Mouse (Mus musculus) hindbrain, postnatal 0 days (tissue): ENCODE measurements around the gene Rnf220. TPM values are rescaled to one million over a fixed set of nuclear protein-coding genes. Genes with fewer than 3 reads are reported as not detected.

Source experiments
- ATAC-seq: fragments of 200-750 bp; cut with Nextera tagmentation; 2 replicates; pipeline ENCODE4 v1.8.0; 2017; ENCODE audit warnings: mild to moderate bottlenecking, moderate TSS enrichment, moderate library complexity
- DNase-seq: peaks from one replicate; pipeline ENCODE4 v3.0.0-alpha.2; 2015; ENCODE audit warnings: low spot score
- H3K27ac ChIP-seq: fragments of 300-500 bp; sonication (generic); 2 replicates; pipeline ENCODE4 v1.5.1; 2014; ENCODE audit warnings: mild to moderate bottlenecking
- H3K27me3 ChIP-seq: fragments of 300-500 bp; sonication (generic); 2 replicates; pipeline ENCODE4 v1.6.1; 2014; ENCODE audit warnings: low read length, mixed read lengths; ENCODE audit not compliant: insufficient read depth
- H3K36me3 ChIP-seq: fragments of 300-500 bp; sonication (generic); 2 replicates; pipeline ENCODE4 v1.6.1; 2014; ENCODE audit warnings: low read length, mixed read lengths; ENCODE audit not compliant: insufficient read depth
- H3K4me1 ChIP-seq: fragments of 300-500 bp; sonication (generic); 2 replicates; pipeline ENCODE4 v1.6.1; 2014; ENCODE audit warnings: antibody characterized with exemption, low read length, mixed read lengths; ENCODE audit not compliant: insufficient read depth
- H3K4me2 ChIP-seq: fragments of 300-500 bp; sonication (generic); 2 replicates; pipeline ENCODE4 v1.6.1; 2014; ENCODE audit warnings: low read depth, mild to moderate bottlenecking, low read length, moderate library complexity, mixed read lengths
- H3K4me3 ChIP-seq: fragments of 300-500 bp; sonication (generic); 2 replicates; pipeline ENCODE4 v1.5.1; 2014; ENCODE audit warnings: low read length
- H3K9ac ChIP-seq: fragments of 300-500 bp; sonication (generic); replicated peaks from 2 replicates; pipeline ENCODE4 v1.6.1; 2014; ENCODE audit warnings: mild to moderate bottlenecking, low read length, moderate library complexity, mixed read lengths
- H3K9me3 ChIP-seq: fragments of 300-500 bp; sonication (generic); 2 replicates; pipeline ENCODE4 v1.6.1; 2016; ENCODE audit warnings: low read length, mixed read lengths
- CTCF ChIP-seq: IDR thresholded peaks from 2 replicates; pipeline ENCODE4 v1.5.1; 2016; ENCODE audit warnings: antibody characterized with exemption, control low read depth, low read depth
- WGBS: fragments of 180-500 bp; shearing (Covaris S2); extraction: QIAGEN DNeasy Blood & Tissue Kit; methylation state at CpG from one replicate; pipeline ENCODE4 v1.1.7; 2014; 5-methylcytosine and 5-hydroxymethylcytosine counted together
- polyA plus RNA-seq: library from polyadenylated mRNA; unstranded; fragments of >200 nt; fragmentation: Nextera tagmentation; extraction: Ambion mirVana; gene quantifications from 2 replicates; pipeline ENCODE4 v1.2.1, GENCODE M21; 2015
- total RNA-seq: library from RNA; depleted of rRNA; stranded (reverse); fragments of >200 nt; gene quantifications from 2 replicates; pipeline ENCODE4 v1.2.3, GENCODE M21; 2014

The Rnf220 gene
- total and polyA plus RNA-seq, 2 experiments from 2014 or later: 105 to 156 TPM

GRCm38 (mm10) chr4:117374078-117374540, 122.7 kb downstream of the Rnf220 start:
- 15% methylated on average over 10 of the region's 10 CpGs for WGBS
- no peak for DNase-seq
- H3K9me3 ChIP-seq: no peaks in the 10 kb centered on the region

DNA sequence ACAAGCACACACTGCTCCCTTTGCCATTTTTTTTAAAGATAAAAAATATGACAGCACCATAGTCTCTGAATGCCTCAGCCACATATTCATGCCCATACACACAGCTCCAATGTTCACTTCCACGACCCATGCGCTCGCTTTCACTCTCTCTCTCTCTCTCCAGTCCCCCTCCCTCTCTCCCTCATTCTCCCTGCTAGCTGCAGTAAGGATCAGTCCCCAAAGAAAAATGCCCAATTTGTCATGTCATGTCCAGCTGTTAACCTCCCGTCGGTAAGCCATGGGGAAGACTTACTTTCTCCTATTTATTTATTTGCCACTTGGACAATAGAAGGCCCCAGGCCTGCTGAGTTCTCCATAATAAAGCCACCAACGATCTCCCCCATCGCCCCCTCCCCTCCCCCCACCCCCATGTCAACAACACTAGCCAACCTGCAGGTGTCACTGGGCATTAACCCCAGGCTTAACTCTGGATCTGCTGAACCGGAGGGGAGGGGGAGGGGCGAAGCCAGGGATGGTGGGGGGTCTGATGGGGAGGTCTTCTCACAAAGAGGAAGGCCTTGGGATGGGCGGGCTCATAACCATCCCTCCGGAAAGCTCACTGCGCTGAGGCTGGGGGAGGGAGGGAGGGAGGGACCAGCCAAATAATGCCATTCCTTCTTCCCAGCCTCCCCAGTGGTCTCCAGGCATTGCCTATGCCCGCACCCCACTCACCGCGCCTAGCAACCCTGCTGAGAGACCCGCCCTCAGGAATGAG, 123.4 kb downstream of the Rnf220 start:
- H3K27me3 ChIP-seq: peaks cover 11% of the 10 kb centered on the region
- H3K9me3 ChIP-seq: no peaks in the 10 kb centered on the region
- TF ChIP-seq CTCF: no peak
- peak; percentile 78 for ATAC-seq
- H3K9ac ChIP-seq: no peak overlapping the region
- DNase-seq: peak; percentile 38
- no peak overlapping the region for H3K27ac ChIP-seq
- 4% methylated on average over 16 of the region's 16 CpGs for WGBS
- 0 out of 2 replicates have a peak, but pooled peaks cover 6% of the 10 kb centered on the region for H3K4me1 ChIP-seq
- H3K36me3 ChIP-seq: no peaks in the 10 kb centered on the region
- H3K4me2 ChIP-seq: peak overlapping the region; percentile 19
- no peak overlapping the region; the same call in 1 of the 2 replicates for H3K4me3 ChIP-seq

More at GRCm38 (mm10) chr4:117374078-117374540, 122.7 kb downstream of the Rnf220 start:
- H3K27ac ChIP-seq: no peak overlapping the region
- H3K9ac ChIP-seq: no peak overlapping the region
- 0 out of 2 replicates have a peak, but pooled peaks cover 6% of the 10 kb centered on the region for H3K4me1 ChIP-seq
- peak overlapping the region; percentile 19 for H3K4me2 ChIP-seq
- no peak overlapping the region; the same call in 1 of the 2 replicates for H3K4me3 ChIP-seq
- no peaks in the 10 kb centered on the region for H3K36me3 ChIP-seq
- TF ChIP-seq CTCF: no peak
- H3K27me3 ChIP-seq: peaks cover 10% of the 10 kb centered on the region; the same call in 1 of the 2 replicates
- ATAC-seq: peak; percentile 71; the same call in 1 of the 2 replicates

- H3K36me3 ChIP-seq: no peaks in the 10 kb centered on the region
- WGBS: 28% methylated on average over 2 of the region's 2 CpGs
- DNase-seq (no peak), ATAC-seq (no peak)
- no peak overlapping the region for H3K4me3 ChIP-seq
- H3K9me3 ChIP-seq: no peaks in the 10 kb centered on the region
- TF ChIP-seq CTCF: no peak
- H3K9ac ChIP-seq: no peak overlapping the region
- H3K27me3 ChIP-seq: peaks cover 19% of the 10 kb centered on the region
- 0 out of 2 replicates have a peak, but pooled peaks cover 6% of the 10 kb centered on the region for H3K4me1 ChIP-seq
- H3K4me2 ChIP-seq: no peak overlapping the region
- no peak overlapping the region for H3K27ac ChIP-seq
Measured at GRCm38 (mm10) chr4:117371896-117372295, 125.0 kb downstream of the Rnf220 start.

DNA sequence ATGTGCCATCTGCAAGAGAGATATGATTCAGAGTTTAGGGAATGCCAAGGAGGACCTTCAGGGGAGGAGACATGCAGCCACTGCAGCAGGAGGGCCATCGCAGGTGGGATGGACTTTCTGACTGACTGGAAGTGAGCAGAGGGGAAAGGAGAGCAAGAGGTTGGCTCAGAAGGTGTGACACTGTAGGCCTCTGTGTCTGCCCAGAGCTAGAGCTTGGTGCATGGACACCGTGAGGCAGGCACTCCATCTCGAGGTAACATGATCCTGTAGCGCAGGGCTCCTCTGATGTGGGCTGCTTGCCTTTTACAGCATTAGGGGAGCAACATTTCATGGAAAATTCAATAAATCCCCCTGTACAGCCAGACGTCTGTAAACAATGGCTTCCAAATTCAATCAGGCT, 126.5 kb downstream of the Rnf220 start:
- 66% methylated on average over 5 of the region's 5 CpGs for WGBS
- ATAC-seq: no peak
- Histone ChIP-seq H3K4me2 (no peak overlapping the region), H3K4me1 (0 out of 2 replicates have a peak, but pooled peaks cover 6% of the 10 kb centered on the region), H3K4me3 (no peak overlapping the region), H3K9ac (no peak overlapping the region), H3K9me3 (no peaks in the 10 kb centered on the region), H3K27me3 (peaks cover 20% of the 10 kb centered on the region), H3K36me3 (no peaks in the 10 kb centered on the region), H3K27ac (no peak overlapping the region)
- no peak for DNase-seq
- no peak for TF ChIP-seq CTCF

GRCm38 (mm10) chr4:117369571-117369970, 127.3 kb downstream of the Rnf220 start:
- no peak for TF ChIP-seq CTCF
- no peak overlapping the region for H3K4me3 ChIP-seq
- H3K4me1 ChIP-seq: 0 out of 2 replicates have a peak, but pooled peaks cover 6% of the 10 kb centered on the region
- H3K36me3 ChIP-seq: no peaks in the 10 kb centered on the region
- no peak overlapping the region for H3K27ac ChIP-seq
- H3K9me3 ChIP-seq: no peaks in the 10 kb centered on the region
- H3K27me3 ChIP-seq: peaks cover 24% of the 10 kb centered on the region
- WGBS: 79% methylated on average over 3 of the region's 3 CpGs
- no peak overlapping the region for H3K9ac ChIP-seq
- ATAC-seq: no peak
- DNase-seq: no peak
- H3K4me2 ChIP-seq: no peak overlapping the region

GRCm38 (mm10) chr4:117367365-117367764, 129.5 kb downstream of the Rnf220 start:
- Histone ChIP-seq H3K4me2 (no peak overlapping the region), H3K27me3 (peaks cover 31% of the 10 kb centered on the region), H3K4me3 (no peak overlapping the region), H3K9me3 (no peaks in the 10 kb centered on the region), H3K36me3 (no peaks in the 10 kb centered on the region), H3K9ac (no peak overlapping the region), H3K4me1 (no peaks in the 10 kb centered on the region), H3K27ac (no peak overlapping the region)
- no peak for DNase-seq
- WGBS: 69% methylated on average over 19 of the region's 19 CpGs
- no peak for ATAC-seq
- no peak for TF ChIP-seq CTCF

- H3K4me3 ChIP-seq: no peak overlapping the region
Measured at GRCm38 (mm10) chr4:117362085-117362484, 134.8 kb downstream of the Rnf220 start.

More at GRCm38 (mm10) chr4:117362085-117362484, 134.8 kb downstream of the Rnf220 start:
- Histone ChIP-seq H3K9ac (no peak overlapping the region), H3K4me2 (no peak overlapping the region), H3K4me1 (0 out of 2 replicates have a peak, but pooled peaks cover 6% of the 10 kb centered on the region), H3K36me3 (no peaks in the 10 kb centered on the region), H3K9me3 (no peaks in the 10 kb centered on the region), H3K27ac (no peak overlapping the region), H3K27me3 (peaks cover 17% of the 10 kb centered on the region)
- DNase-seq (no peak), ATAC-seq (no peak)
- WGBS: 17% methylated on average over 5 of the region's 5 CpGs
- TF ChIP-seq CTCF: no peak
